Mouse (Mus musculus): ENCODE measurements around the gene Nhsl1. TPM values are rescaled to one million over a fixed set of nuclear protein-coding genes. Genes with fewer than 3 reads are reported as not detected.

Nhsl1 gene
- total and polyA plus RNA-seq, 2 experiments from 2014 or later, result 7.2 to 18.0 TPM

- Histone ChIP-seq H3K9me3 (ENCODE audit: low read length) (no peaks in the 10 kb centered on the region), H3K4me2 (ENCODE audit: low read depth, low read length, poor library complexity, severe bottlenecking) (peak overlapping the region; percentile 55), H3K36me3 (ENCODE audit: insufficient read depth, low read length) (no peaks in the 10 kb centered on the region), H3K9ac (replicated peaks; ENCODE audit: low read length, poor library complexity, severe bottlenecking) (0 out of 2 replicates have a peak overlapping the region, but pooled peaks have one; percentile 14), H3K4me1 (ENCODE audit: insufficient read depth, low read length) (no peaks in the 10 kb centered on the region), H3K27ac (ENCODE audit: low read depth, low read length) (peak overlapping the region; percentile 27; the same call in 1 of the 2 replicates), H3K27me3 (ENCODE audit: insufficient read depth, low read length) (no peaks in the 10 kb centered on the region), H3K4me3 (ENCODE audit: low read depth, low read length) (peak overlapping the region; percentile 32)
- DNase-seq (ENCODE audit: low spot score) (peak; percentile 43), ATAC-seq (ENCODE audit: low FRiP score) (peak; percentile 28; the same call in 1 of the 2 replicates)
- no peak for TF ChIP-seq CTCF (IDR thresholded peaks at IDR 0.05)
- 5% methylated on average over 22 of the region's 23 CpGs for WGBS
Observed at GRCm38 (mm10) chr10:18329096-18330038, 10.6 kb downstream of the Nhsl1 start.

GRCm38 (mm10) chr10:18330445-18330844, 11.7 kb downstream of the Nhsl1 start:
- Histone ChIP-seq H3K9ac (replicated peaks; ENCODE audit: low read length, poor library complexity, severe bottlenecking) (no peak overlapping the region), H3K4me3 (ENCODE audit: low read depth, low read length) (no peak overlapping the region), H3K27me3 (ENCODE audit: insufficient read depth, low read length) (no peaks in the 10 kb centered on the region), H3K9me3 (ENCODE audit: low read length) (no peaks in the 10 kb centered on the region), H3K4me1 (ENCODE audit: insufficient read depth, low read length) (no peaks in the 10 kb centered on the region), H3K4me2 (ENCODE audit: low read depth, low read length, poor library complexity, severe bottlenecking) (no peak overlapping the region), H3K36me3 (ENCODE audit: insufficient read depth, low read length) (no peaks in the 10 kb centered on the region), H3K27ac (ENCODE audit: low read depth, low read length) (no peak overlapping the region)
- DNase-seq (ENCODE audit: low spot score), result no peak
- 70% methylated on average over 5 of the region's 5 CpGs for WGBS
- ATAC-seq (ENCODE audit: low FRiP score), result no peak
- no peak for TF ChIP-seq CTCF (IDR thresholded peaks at IDR 0.05)

GRCm38 (mm10) chr10:18333575-18333974, 14.8 kb downstream of the Nhsl1 start:
- no peaks in the 10 kb centered on the region for H3K4me1 ChIP-seq (ENCODE audit: insufficient read depth, low read length)
- peak; percentile 28; the same call in 1 of the 2 replicates for TF ChIP-seq CTCF (IDR thresholded peaks at IDR 0.05)
- DNase-seq (ENCODE audit: low spot score), result no peak
- H3K36me3 ChIP-seq (ENCODE audit: insufficient read depth, low read length), result no peaks in the 10 kb centered on the region
- no peak overlapping the region for H3K4me2 ChIP-seq (ENCODE audit: low read depth, low read length, poor library complexity, severe bottlenecking)
- H3K27ac ChIP-seq (ENCODE audit: low read depth, low read length), result no peak overlapping the region
- no peak overlapping the region for H3K4me3 ChIP-seq (ENCODE audit: low read depth, low read length)
- ATAC-seq (ENCODE audit: low FRiP score), result no peak
- H3K27me3 ChIP-seq (ENCODE audit: insufficient read depth, low read length), result no peaks in the 10 kb centered on the region
- H3K9ac ChIP-seq (replicated peaks; ENCODE audit: low read length, poor library complexity, severe bottlenecking), result no peak overlapping the region
- H3K9me3 ChIP-seq (ENCODE audit: low read length), result no peaks in the 10 kb centered on the region
- 32% methylated on average over 4 of the region's 4 CpGs for WGBS

GRCm38 (mm10) chr10:18334176-18334575, 15.4 kb downstream of the Nhsl1 start:
- Histone ChIP-seq H3K27ac (ENCODE audit: low read depth, low read length) (no peak overlapping the region), H3K9ac (replicated peaks; ENCODE audit: low read length, poor library complexity, severe bottlenecking) (no peak overlapping the region), H3K9me3 (ENCODE audit: low read length) (no peaks in the 10 kb centered on the region), H3K4me3 (ENCODE audit: low read depth, low read length) (no peak overlapping the region), H3K27me3 (ENCODE audit: insufficient read depth, low read length) (no peaks in the 10 kb centered on the region), H3K4me2 (ENCODE audit: low read depth, low read length, poor library complexity, severe bottlenecking) (no peak overlapping the region), H3K36me3 (ENCODE audit: insufficient read depth, low read length) (no peaks in the 10 kb centered on the region), H3K4me1 (ENCODE audit: insufficient read depth, low read length) (no peaks in the 10 kb centered on the region)
- no peak for TF ChIP-seq CTCF (IDR thresholded peaks at IDR 0.05)
- WGBS, result 96% methylated on average over 4 of the region's 4 CpGs
- ATAC-seq (ENCODE audit: low FRiP score), result no peak
- no peak for DNase-seq (ENCODE audit: low spot score)

GRCm38 (mm10) chr10:18334734-18335133, 15.9 kb downstream of the Nhsl1 start:
- Histone ChIP-seq H3K9ac (replicated peaks; ENCODE audit: low read length, poor library complexity, severe bottlenecking) (no peak overlapping the region), H3K27ac (ENCODE audit: low read depth, low read length) (no peak overlapping the region), H3K36me3 (ENCODE audit: insufficient read depth, low read length) (no peaks in the 10 kb centered on the region), H3K4me3 (ENCODE audit: low read depth, low read length) (no peak overlapping the region), H3K9me3 (ENCODE audit: low read length) (no peaks in the 10 kb centered on the region), H3K4me1 (ENCODE audit: insufficient read depth, low read length) (no peaks in the 10 kb centered on the region), H3K4me2 (ENCODE audit: low read depth, low read length, poor library complexity, severe bottlenecking) (no peak overlapping the region), H3K27me3 (ENCODE audit: insufficient read depth, low read length) (no peaks in the 10 kb centered on the region)
- no peak for ATAC-seq (ENCODE audit: low FRiP score)
- WGBS, result 36% methylated on average over 9 of the region's 9 CpGs
- no peak for DNase-seq (ENCODE audit: low spot score)
- no peak for TF ChIP-seq CTCF (IDR thresholded peaks at IDR 0.05)

GRCm38 (mm10) chr10:18337725-18338124, 18.9 kb downstream of the Nhsl1 start:
- Histone ChIP-seq H3K27ac (ENCODE audit: low read depth, low read length) (no peak overlapping the region), H3K4me3 (ENCODE audit: low read depth, low read length) (no peak overlapping the region), H3K9ac (replicated peaks; ENCODE audit: low read length, poor library complexity, severe bottlenecking) (no peak overlapping the region), H3K4me2 (ENCODE audit: low read depth, low read length, poor library complexity, severe bottlenecking) (no peak overlapping the region), H3K9me3 (ENCODE audit: low read length) (no peaks in the 10 kb centered on the region), H3K27me3 (ENCODE audit: insufficient read depth, low read length) (no peaks in the 10 kb centered on the region), H3K4me1 (ENCODE audit: insufficient read depth, low read length) (no peaks in the 10 kb centered on the region), H3K36me3 (ENCODE audit: insufficient read depth, low read length) (no peaks in the 10 kb centered on the region)
- DNase-seq (ENCODE audit: low spot score) (no peak), ATAC-seq (ENCODE audit: low FRiP score) (no peak)
- WGBS, result 85% methylated on average over 5 of the region's 5 CpGs
- no peak for TF ChIP-seq CTCF (IDR thresholded peaks at IDR 0.05)

All from midbrain, postnatal 0 days (tissue).